Mouse (Mus musculus) liver, embryonic 11.5 days (tissue): ENCODE results near the gene Elfn2. TPM values are rescaled to one million over a fixed set of nuclear protein-coding genes. Genes with fewer than 3 reads are reported as not detected.

Experiments used
- ATAC-seq: fragments of 200-750 bp; cut with Nextera tagmentation; replicated peaks from 2 replicates; pipeline ENCODE4 v1.8.0; 2017; ENCODE audit warnings: moderate number of reproducible peaks, mild to moderate bottlenecking, moderate TSS enrichment, moderate library complexity; ENCODE audit not compliant: low FRiP score
- DNase-seq: peaks from one replicate; pipeline ENCODE4 v3.0.0-alpha.2; 2017; ENCODE audit warnings: low spot score
- H3K27ac ChIP-seq: fragments of 300-500 bp; sonication (generic); 2 replicates; pipeline ENCODE4 v1.5.1; 2014; ENCODE audit warnings: mild to moderate bottlenecking, low read depth, low read length, control low read depth
- H3K27me3 ChIP-seq: fragments of 300-500 bp; sonication (generic); replicated peaks from 2 replicates; pipeline ENCODE4 v1.6.1; 2014; ENCODE audit warnings: low read length, mixed read lengths; ENCODE audit not compliant: control insufficient read depth, insufficient read depth
- H3K36me3 ChIP-seq: fragments of 300-500 bp; sonication (generic); 2 replicates; pipeline ENCODE4 v1.6.1; 2014; ENCODE audit warnings: mild to moderate bottlenecking, low read length, moderate library complexity, mixed read lengths; ENCODE audit not compliant: control insufficient read depth, insufficient read depth
- H3K4me1 ChIP-seq: fragments of 300-500 bp; sonication (generic); replicated peaks from 2 replicates; pipeline ENCODE4 v1.6.1; 2014; ENCODE audit warnings: low read length, mixed read lengths; ENCODE audit not compliant: control insufficient read depth, insufficient read depth
- H3K4me2 ChIP-seq: fragments of 300-500 bp; sonication (generic); 2 replicates; pipeline ENCODE4 v1.6.1; 2014; ENCODE audit warnings: mild to moderate bottlenecking, control low read depth, moderate library complexity
- H3K4me3 ChIP-seq: fragments of 300-500 bp; sonication (generic); 2 replicates; pipeline ENCODE4 v1.5.1; 2014; ENCODE audit warnings: low read depth, low read length, control low read depth
- H3K9ac ChIP-seq: fragments of 300-500 bp; sonication (generic); 2 replicates; pipeline ENCODE4 v1.6.1; 2014; ENCODE audit warnings: low read depth, low read length, control low read depth
- H3K9me3 ChIP-seq: fragments of 300-500 bp; sonication (generic); 2 replicates; pipeline ENCODE4 v1.6.1; 2016; ENCODE audit warnings: low read length, inconsistent platforms, mixed read lengths; ENCODE audit not compliant: control insufficient read depth
- WGBS: fragments of 180-500 bp; shearing (Covaris S2); extraction: QIAGEN DNeasy Blood & Tissue Kit; methylation state at CpG from one replicate; pipeline ENCODE4 v1.1.7; 2014; 5-methylcytosine and 5-hydroxymethylcytosine counted together
- polyA plus RNA-seq: library from polyadenylated mRNA; unstranded; fragments of >200 nt; fragmentation: Nextera tagmentation; extraction: Ambion mirVana; gene quantifications from 2 replicates; pipeline ENCODE4 v1.2.1, GENCODE M21; 2014

The Elfn2 gene
- polyA plus RNA-seq, 1 experiment from 2014 or later, result not detected

DNA sequence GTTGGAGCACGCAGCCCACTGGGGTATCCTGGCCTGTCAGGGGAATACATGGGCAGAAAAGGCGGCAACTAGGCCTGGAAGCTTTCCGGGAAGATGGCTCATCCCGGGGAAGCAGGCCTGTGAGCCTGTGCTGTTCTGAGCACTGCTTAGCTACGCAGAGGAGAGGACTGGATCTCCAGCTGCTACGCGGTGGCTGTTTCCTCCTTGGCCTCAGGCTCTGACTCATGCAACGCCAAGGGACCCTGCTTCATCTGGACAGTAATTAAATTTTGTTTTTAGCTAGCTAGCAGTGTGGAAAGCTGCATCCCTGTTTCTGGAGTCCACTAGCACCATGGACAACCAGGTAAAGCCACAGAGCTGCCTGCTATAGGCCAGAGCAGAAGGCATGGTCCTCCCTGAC is 36.8 kb downstream of the Elfn2 start:
- no peak overlapping the region for H3K4me3 ChIP-seq
- H3K4me1 ChIP-seq, result no peaks in the 10 kb centered on the region
- ATAC-seq (no peak), DNase-seq (no peak)
- peaks cover 31% of the 10 kb centered on the region for H3K27me3 ChIP-seq
- 79% methylated on average over 8 of the region's 8 CpGs for WGBS
- H3K27ac ChIP-seq, result no peak overlapping the region
- no peaks in the 10 kb centered on the region for H3K9me3 ChIP-seq
- no peaks in the 10 kb centered on the region for H3K36me3 ChIP-seq
- no peak overlapping the region for H3K9ac ChIP-seq
- H3K4me2 ChIP-seq, result no peak overlapping the region

DNA sequence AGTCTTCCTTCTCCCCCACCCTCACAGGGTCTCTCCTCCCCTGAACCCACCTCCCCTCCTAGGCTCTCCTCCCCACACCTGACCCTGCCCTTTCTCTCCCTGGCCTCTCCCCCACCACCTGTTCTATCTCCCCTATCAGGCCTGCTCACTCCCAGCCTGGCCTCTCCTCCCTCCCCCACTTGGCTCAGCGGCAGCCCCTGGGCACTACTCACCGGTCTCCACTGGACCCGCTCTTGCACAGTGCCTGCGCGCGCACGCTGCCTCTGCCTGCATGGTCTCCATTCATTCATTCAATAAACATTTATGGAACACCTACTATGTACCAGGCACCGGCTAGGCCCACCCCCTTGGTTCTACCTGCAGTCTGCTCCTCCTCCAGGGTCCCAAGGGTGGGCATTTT is 37.3 kb downstream of the Elfn2 start:
- no peak overlapping the region for H3K4me2 ChIP-seq
- DNase-seq (no peak), ATAC-seq (no peak)
- H3K27ac ChIP-seq, result no peak overlapping the region
- H3K27me3 ChIP-seq, result peaks cover 31% of the 10 kb centered on the region
- WGBS, result 88% methylated on average over 8 of the region's 8 CpGs
- no peaks in the 10 kb centered on the region for H3K4me1 ChIP-seq
- H3K9me3 ChIP-seq, result no peaks in the 10 kb centered on the region
- H3K9ac ChIP-seq, result no peak overlapping the region
- no peak overlapping the region for H3K4me3 ChIP-seq
- no peaks in the 10 kb centered on the region for H3K36me3 ChIP-seq

DNA sequence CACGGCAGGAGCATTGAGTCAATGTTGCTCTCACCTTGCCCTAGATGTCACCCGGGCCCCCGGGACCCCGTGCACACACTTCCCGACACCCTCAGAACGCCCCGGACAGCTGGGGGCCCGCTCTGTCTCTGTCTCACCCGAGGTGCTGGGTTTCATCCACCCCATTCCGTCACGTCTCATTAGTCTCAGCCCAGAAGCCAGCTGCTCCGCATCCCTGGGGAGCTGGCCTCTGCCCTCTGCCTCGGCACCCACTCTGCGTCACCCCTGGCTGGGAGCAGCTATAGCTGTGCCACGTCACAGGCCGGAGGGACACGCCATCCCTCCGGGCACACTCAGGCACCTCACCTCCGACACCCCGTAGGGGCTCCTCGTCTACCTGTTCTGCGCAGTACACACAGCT is 38.3 kb downstream of the Elfn2 start:
- DNase-seq (no peak), ATAC-seq (no peak)
- Histone ChIP-seq H3K4me2 (no peak overlapping the region), H3K27ac (no peak overlapping the region), H3K9ac (no peak overlapping the region), H3K4me3 (no peak overlapping the region), H3K9me3 (no peaks in the 10 kb centered on the region), H3K27me3 (peaks cover 34% of the 10 kb centered on the region), H3K4me1 (no peaks in the 10 kb centered on the region), H3K36me3 (no peaks in the 10 kb centered on the region)
- WGBS, result 78% methylated on average over 22 of the region's 22 CpGs

DNA sequence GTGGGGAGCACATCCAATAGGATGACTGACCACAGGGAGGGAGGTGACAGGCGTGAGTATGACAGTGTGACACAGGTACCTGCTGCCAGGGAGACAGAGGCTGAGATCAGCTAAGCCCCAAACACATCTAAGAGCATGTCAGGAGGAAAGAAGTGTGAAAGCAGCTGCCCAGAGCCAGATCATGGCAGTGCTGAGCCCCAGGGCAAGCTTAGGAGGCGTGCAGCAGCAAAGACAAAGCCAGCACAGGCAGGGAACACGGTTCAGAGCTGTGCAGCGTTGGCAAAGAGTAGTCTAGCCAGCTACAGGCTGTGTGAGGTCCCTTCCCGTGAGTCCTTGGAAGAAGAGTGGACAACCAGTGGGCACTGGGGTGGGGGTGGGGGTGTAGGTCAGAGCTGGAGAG is 40.9 kb downstream of the Elfn2 start:
- Histone ChIP-seq H3K4me2 (no peak overlapping the region), H3K4me1 (no peaks in the 10 kb centered on the region), H3K27me3 (peaks cover 37% of the 10 kb centered on the region), H3K36me3 (no peaks in the 10 kb centered on the region), H3K9ac (no peak overlapping the region), H3K4me3 (no peak overlapping the region), H3K9me3 (no peaks in the 10 kb centered on the region), H3K27ac (no peak overlapping the region)
- ATAC-seq (no peak), DNase-seq (no peak)
- 71% methylated on average over 5 of the region's 5 CpGs for WGBS

DNA sequence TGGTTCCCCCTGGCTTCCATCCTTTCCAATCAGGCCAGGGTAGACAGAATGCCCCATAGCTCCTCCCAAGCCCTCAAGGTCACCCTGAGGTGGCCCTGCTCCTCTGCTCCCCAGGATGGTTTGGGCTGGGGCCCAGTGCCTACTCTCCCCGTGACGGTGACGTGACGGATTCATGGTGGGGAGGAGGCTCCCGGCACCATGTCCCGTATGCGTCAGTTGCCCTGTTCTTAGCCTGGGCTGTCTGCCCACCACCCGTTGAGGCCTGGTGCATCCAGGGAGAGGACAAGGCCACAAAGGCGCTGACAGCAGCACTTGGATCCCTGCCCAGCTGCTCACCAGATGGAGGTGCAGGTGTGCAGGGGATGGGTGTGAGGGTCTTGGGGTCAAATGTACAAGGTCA is 41.6 kb downstream of the Elfn2 start:
- ATAC-seq (no peak), DNase-seq (no peak)
- no peaks in the 10 kb centered on the region for H3K36me3 ChIP-seq
- H3K4me1 ChIP-seq, result no peaks in the 10 kb centered on the region
- peaks cover 44% of the 10 kb centered on the region for H3K27me3 ChIP-seq
- WGBS, result 75% methylated on average over 9 of the region's 9 CpGs
- no peak overlapping the region for H3K4me2 ChIP-seq
- no peak overlapping the region for H3K27ac ChIP-seq
- no peak overlapping the region for H3K4me3 ChIP-seq
- no peaks in the 10 kb centered on the region for H3K9me3 ChIP-seq
- no peak overlapping the region for H3K9ac ChIP-seq

GRCm38 (mm10) chr15:78674912-78675412 is 43.6 kb downstream of the Elfn2 start:
- Histone ChIP-seq H3K4me2 (no peak overlapping the region), H3K9ac (no peak overlapping the region), H3K4me3 (no peak overlapping the region), H3K4me1 (no peaks in the 10 kb centered on the region), H3K36me3 (no peaks in the 10 kb centered on the region), H3K9me3 (no peaks in the 10 kb centered on the region), H3K27ac (no peak overlapping the region), H3K27me3 (peaks cover 64% of the 10 kb centered on the region)
- WGBS, result 61% methylated on average over 6 of the region's 6 CpGs
- no peak for ATAC-seq
- no peak for DNase-seq

GRCm38 (mm10) chr15:78673436-78673835 is 45.1 kb downstream of the Elfn2 start:
- no peak overlapping the region for H3K27ac ChIP-seq
- 65% methylated on average over 19 of the region's 19 CpGs for WGBS
- no peak for ATAC-seq
- no peaks in the 10 kb centered on the region for H3K36me3 ChIP-seq
- peaks cover 62% of the 10 kb centered on the region for H3K27me3 ChIP-seq
- H3K9ac ChIP-seq, result no peak overlapping the region
- H3K4me2 ChIP-seq, result no peak overlapping the region
- no peak overlapping the region for H3K4me3 ChIP-seq
- DNase-seq, result no peak
- H3K4me1 ChIP-seq, result no peaks in the 10 kb centered on the region
- H3K9me3 ChIP-seq, result no peaks in the 10 kb centered on the region

GRCm38 (mm10) chr15:78670341-78670740 is 48.2 kb downstream of the Elfn2 start:
- Histone ChIP-seq H3K27me3 (peaks cover 55% of the 10 kb centered on the region), H3K4me2 (no peak overlapping the region), H3K9me3 (no peaks in the 10 kb centered on the region), H3K4me3 (no peak overlapping the region), H3K4me1 (no peaks in the 10 kb centered on the region), H3K27ac (no peak overlapping the region), H3K9ac (no peak overlapping the region), H3K36me3 (no peaks in the 10 kb centered on the region)
- DNase-seq, result no peak
- 52% methylated on average over 5 of the region's 5 CpGs for WGBS
- no peak for ATAC-seq

- Histone ChIP-seq H3K27me3 (peaks cover 49% of the 10 kb centered on the region), H3K27ac (no peak overlapping the region), H3K36me3 (no peaks in the 10 kb centered on the region), H3K9ac (no peak overlapping the region), H3K4me2 (no peak overlapping the region), H3K4me3 (no peak overlapping the region), H3K4me1 (no peaks in the 10 kb centered on the region), H3K9me3 (no peaks in the 10 kb centered on the region)
- ATAC-seq (no peak), DNase-seq (no peak)
- WGBS, result 56% methylated on average over 10 of the region's 10 CpGs
These were observed 49.2 kb downstream of the Elfn2 start for GRCm38 (mm10) chr15:78669221-78669871.
